Mouse (Mus musculus): ENCODE measurements around the gene Pms2.

The Pms2 gene

GRCm38 (mm10) chr5:143909417-143910400, at the start of gene Pms2, which contains the start of gene Aimp2:
Pms2 (plus strand) TSS chr5:143909964.
Aimp2 (minus strand) TSS chr5:143909847.
- DNase-seq (ENCODE audit: low read depth) = peak; percentile 96

DNA sequence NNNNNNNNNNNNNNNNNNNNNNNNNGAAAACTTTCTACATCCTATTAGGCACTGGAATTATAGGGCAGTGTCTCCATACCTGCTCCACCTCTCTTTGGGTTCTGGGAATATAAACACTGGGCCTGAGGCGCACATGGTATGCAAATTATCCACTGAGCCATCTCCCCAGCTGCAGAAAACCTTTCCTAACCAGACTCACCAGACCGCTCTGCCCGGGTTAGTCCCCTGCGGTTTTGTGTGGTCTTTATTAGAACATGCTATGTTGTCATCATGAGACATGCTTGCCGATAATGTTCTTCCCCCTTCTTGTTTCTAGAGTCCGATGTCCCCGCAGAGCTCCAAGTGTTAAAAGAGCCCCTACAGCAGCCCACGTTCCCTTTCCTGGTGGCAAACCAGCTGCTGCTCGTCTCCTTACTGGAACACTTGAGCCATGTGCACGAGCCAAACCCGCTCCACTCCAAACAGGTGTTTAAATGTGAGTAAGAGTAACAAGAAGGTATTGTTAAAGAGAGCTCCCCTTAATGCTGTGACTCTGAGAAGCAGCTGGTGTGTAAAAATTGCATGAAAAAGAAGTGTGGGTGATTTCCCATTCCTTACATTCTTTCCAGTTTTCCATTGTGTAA, 38.1 kb upstream of the Pms2 start:
- no peak for DNase-seq (ENCODE audit: low read depth)

DNA sequence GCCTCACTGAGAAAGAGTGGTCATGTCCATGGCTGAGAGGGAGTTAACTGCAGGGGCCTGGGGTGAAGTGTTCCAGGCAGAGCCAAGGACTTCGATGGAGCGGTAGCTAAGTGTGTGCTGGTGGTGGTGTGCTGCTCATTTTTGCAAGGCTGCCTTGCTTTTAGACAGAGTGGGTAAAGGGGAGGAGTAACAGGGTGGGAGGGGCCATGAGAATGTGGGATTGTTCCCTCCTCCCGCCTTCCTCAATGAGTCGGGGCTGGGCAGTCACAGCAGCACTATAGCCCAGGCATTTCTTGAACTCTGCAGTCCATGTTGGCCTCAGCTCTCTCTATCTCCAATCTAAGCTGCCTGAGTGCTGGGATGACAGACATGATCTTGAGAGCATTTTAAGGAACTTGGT, 35.2 kb upstream of the Pms2 start:
- DNase-seq (ENCODE audit: low read depth) = no peak

- no peak for DNase-seq (ENCODE audit: low read depth)
Measured at GRCm38 (mm10) chr5:143885274-143885673, 24.5 kb upstream of the Pms2 start.

DNA sequence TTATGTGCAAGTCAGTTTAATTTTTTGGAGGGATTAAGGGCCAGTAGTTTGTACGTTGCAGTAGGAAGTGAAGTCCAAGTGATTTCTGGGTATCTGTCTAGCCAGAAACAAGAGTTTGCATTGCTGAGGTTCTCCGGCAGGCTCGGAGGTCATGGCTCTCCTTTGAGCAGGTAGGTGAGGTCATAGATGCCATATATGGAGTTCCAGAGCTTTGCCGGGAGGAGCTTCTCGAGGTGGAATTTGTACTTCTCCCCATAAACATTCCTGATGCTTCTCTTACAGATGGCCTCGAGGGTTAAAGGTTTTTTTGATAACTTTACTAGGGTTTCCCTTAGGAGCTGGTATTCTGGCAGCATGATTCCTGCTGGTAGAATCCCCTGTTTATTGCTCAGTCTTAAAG, 19.0 kb upstream of the Pms2 start:
- DNase-seq (ENCODE audit: low read depth) = no peak

- no peak for DNase-seq (ENCODE audit: low read depth)
Measured at GRCm38 (mm10) chr5:143892255-143892886, 17.4 kb upstream of the Pms2 start.

GRCm38 (mm10) chr5:143893396-143893795, 16.4 kb upstream of the Pms2 start:
- no peak for DNase-seq (ENCODE audit: low read depth)

GRCm38 (mm10) chr5:143897635-143898330, 12.0 kb upstream of the Pms2 start, which contains the start of gene Ankrd61:
Ankrd61 (minus strand) TSS chr5:143897685.
- no peak for DNase-seq (ENCODE audit: low read depth)

- no peak for DNase-seq (ENCODE audit: low read depth)
Measured at GRCm38 (mm10) chr5:143902111-143902510, 7.7 kb upstream of the Pms2 start.

GRCm38 (mm10) chr5:143903813-143904212, 6.0 kb upstream of the Pms2 start:
- no peak for DNase-seq (ENCODE audit: low read depth)

DNA sequence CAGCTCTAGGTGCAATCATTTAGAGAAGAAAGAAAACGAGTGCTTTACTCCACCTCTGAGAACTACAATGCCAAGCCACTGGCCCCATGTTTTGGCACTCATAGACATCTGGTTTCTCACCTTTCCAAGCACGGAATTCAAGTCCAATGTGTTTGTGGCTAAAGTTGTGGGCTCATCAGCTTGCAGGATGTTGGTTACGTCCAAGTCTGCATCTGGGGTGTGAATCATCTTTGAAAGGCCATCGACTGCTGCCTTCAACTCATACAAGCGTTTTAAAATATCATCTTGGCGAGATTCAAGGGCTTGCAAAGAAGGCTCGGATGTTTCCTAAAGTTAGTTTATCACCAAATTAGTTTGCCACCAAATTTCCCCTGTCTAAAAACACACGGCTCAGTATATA, 3.3 kb upstream of the Pms2 start:
- no peak for DNase-seq (ENCODE audit: low read depth)

DNA sequence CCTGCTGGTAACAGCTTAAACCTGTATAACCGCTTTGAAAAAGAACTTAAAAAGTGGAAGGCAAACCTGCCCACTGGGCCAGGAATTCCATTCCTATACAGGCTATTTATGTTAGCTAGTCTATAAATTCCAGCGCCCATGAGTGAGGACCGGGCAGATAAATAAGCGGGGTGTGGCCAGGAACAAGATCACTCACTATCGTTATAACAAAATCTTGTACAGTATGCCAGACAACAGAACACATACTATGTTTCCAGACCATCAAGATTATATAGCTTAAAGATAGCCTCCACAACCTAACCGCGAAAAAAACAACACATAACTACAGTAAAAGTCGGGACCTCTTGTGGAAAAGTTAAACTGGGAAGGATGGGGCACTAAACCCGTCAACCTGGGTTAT, 838 bp upstream of the Pms2 start:
- no peak for DNase-seq (ENCODE audit: low read depth)

- no peak for DNase-seq (ENCODE audit: low read depth)
Measured at GRCm38 (mm10) chr5:143916221-143916620, 6.5 kb downstream of the Pms2 start.

DNA sequence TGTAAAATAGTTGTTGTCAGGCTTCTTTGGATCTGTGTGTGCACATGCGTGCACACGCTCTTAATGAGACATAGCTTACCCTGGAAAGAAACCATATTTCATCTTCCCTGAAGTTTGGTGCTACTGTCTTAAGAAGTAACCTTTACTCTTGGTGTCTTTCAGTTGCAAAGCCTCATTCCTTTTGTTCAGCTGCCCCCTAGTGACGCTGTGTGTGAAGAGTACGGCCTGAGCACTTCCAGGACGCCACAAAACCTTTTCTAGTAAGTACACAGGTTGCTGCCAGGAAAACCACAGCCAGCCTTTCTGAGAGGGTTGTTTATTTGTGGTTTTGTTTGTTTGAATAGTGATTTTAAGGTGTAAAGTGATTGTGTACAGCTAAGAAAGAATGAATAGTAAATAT, 7.7 kb downstream of the Pms2 start:
- peak; percentile 80 for DNase-seq (ENCODE audit: low read depth)

DNA sequence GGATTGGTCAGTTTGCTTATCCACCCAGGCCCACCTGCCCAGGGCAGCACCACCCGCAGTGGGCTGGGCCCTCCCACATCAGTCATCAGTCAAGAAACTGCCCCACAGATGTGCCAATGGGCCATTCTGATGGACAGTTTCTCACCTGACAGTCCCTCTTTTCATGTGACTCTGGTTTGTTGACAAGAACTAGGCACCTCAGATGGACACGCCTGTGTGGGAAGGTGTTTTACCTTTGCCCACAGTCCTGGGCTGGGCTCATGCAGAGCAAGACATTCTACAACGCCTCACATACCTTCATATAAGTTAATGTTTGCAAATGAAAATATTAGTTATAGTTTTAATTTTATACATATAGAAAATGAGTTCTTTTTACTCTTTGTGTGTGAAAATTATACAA, 8.4 kb downstream of the Pms2 start:
- DNase-seq (ENCODE audit: low read depth) = no peak

DNA sequence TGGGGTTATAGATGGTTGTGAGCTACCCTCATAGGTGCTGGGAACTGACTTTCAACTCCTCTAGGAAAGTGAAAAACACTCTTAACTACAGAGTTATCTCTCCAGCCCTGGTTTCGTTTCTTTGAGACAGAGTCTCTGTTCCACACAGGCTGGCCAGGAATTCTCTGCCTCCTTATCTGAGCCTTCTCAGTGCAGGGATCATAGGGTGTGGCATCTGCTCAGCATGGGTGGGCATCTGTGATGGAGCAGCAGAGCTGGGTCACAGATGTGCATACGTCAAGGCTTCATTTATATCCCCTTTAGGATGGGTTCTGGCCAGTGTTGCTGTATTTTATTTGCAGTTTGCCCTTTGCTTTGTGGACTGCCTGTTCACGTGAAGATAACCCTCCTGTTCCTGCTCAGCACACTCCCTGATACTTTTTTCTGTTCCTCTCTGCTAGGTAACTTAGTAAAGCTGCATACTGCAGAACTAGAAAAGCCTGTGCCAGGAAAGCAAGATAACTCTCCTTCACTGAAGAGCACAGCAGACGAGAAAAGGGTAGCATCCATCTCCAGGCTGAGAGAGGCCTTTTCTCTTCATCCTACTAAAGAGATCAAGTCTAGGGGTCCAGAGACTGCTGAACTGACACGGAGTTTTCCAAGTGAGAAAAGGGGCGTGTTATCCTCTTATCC, 15.2 kb downstream of the Pms2 start:
- DNase-seq (ENCODE audit: low read depth) = no peak

GRCm38 (mm10) chr5:143927875-143928274, 18.1 kb downstream of the Pms2 start, which contains the start of gene Gm42421:
Gm42421 (plus strand) TSS chr5:143928175.
- no peak for DNase-seq (ENCODE audit: low read depth)

DNA sequence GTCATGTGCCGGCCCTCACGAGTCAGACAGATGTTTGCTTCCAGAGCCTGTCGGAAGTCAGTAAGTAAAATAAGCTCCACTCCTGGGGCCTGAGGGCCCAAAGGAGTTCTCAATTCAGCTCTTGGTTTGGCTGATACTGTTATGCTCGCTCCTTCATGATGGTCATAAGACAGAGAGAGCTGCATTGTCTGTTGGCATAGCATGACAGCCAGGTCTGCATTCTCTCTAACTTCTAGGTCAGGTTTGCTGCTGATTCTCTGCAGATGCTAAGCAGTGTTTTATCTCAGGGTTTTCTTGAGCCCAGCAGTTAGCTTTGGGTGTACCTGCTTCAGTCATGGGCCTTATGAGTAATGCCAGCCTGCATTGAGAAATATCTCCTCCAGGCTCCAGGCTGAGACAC, 19.5 kb downstream of the Pms2 start:
- no peak for DNase-seq (ENCODE audit: low read depth)

DNA sequence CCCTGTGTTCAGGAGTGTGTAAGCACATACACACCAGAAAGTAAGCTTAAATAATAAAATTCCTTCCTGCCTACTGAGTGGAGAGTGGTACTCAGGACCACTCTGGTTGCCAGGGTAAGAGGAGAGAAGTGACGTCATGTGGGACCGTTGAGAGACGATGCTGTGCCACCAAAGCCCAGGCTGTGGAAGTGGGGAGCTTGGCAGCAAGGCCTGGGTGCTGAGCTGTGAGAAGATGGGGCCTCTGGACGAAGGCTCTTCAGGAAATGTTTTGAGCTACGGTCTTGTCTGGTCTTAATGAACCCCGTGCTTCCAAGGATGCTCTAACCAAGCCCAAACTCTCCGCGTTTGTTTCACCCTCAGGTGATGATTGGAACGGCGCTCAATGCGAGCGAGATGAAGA, 20.9 kb downstream of the Pms2 start:
- no peak for DNase-seq (ENCODE audit: low read depth)

DNA sequence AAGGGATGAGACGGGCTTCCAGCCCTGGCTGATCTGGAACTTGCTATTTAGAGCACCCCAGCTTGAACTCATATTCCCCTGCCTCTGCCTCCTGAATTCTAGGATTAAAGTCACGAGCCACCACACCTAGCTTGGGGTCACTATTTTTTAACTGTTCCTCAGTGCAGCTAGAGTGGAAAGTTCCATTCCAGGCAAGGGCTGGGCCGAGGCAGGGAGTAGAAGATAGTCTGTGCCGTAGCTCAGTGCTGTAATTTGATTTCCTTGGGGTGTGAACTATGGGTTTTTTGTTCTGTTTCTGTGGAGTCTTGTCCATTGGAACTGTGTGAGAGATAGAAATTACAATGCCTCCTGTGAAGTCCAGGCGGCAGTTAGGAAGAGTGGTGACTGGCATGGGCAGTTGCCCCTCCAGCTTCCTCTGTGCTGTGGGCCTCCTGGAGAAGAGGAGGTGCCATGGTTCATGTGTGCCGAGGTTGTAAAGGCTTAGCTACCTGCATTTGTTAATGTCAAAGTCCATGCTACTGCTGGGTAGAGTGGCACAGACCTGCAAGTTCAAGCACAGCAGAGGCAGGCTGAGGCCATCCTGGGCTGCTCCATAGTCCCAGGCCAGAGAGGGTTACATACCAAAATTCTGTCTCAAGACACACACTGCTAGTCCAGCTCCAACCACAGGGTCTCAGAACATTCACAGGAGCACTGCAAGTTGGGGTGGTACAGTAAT, 22.3 kb downstream of the Pms2 start:
- DNase-seq (ENCODE audit: low read depth) = no peak

DNA sequence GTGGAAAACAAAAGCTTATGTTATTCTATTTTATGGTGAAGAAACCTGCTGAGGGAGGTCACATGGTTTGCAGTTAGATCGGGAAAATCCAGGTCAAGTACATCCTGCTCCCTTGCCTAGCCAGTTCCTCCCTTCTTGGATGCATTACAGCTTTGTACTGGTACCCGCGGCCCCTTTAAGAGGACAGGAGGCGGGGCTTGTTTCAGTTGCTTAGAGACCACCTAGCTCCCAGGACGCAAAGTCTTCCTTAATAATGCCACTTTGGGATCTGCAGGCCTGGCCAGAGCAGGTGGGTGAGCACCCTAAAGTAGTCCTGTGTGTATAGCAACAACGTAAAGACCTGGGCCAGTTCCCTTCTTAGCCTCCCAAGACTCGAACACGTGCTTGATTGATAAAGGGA, 23.1 kb downstream of the Pms2 start, which contains the start of gene Rsph10b:
Gene Rsph10b, plus strand, starts transcription at position 205 of the 400 bp plus-strand sequence.
- DNase-seq (ENCODE audit: low read depth) = no peak

Measured in naive thymus-derived CD4-positive, alpha-beta T cell, adult 2 months (primary cell).